Mouse (Mus musculus) cerebellum, adult 18-20 months (tissue): ENCODE results near the gene 4933405L10Rik.

Experiments
- DNase-seq, 2 experiments: peaks; one replicate each; pipeline ENCODE4 v3.0.0; 2021

4933405L10Rik gene

DNA sequence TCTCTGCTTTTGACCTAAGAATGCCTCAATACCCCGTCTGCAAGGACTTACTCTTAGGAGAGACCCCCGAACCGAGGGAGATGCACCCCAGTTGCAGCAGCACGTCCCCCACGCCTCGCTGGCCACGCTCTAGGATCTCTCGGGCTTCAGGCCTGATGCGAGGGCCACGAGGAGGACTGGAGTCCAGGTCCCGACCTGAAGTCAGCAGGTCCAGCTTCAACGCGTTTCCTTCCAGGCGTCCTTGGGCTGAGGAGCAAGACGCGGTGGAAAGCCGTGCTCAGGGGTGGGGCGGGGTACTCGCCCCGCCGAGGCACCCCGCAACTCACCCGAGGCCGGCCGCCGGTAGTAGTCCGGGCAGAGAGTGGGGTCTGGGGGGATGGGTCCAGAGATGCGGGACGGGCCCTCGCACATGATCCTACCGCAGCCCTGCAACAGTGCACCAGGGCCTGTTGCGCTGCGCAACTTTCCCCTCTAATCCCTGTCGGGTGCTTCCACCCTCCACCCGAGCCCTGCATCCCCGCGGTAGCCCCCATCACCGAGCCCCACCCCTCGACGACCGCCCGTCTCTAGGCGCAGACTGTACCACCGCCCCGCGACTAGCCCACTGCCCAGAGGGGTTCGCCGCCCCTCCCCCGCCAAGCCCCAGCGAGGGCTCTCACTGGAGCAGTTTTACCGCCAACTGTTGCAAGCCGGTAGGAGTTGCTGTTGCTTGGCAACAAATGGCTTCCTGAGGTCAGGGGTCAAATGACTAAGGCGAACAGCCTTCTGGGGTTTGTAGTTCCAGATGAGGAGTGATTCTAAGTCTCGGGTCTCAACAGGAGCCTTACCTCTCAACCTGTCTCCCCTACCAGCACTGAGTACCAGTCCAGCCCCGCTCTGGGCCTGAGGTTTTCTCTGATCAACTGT is at the start of gene 4933405L10Rik, which contains the start of gene Enkd1:
TSS of gene 4933405L10Rik (plus strand) at position 158 of the 906 bp plus-strand sequence.
TSS of gene Enkd1 (minus strand) at position 713 of the 906 bp plus-strand sequence.
- peak; percentile 82 to 91 for DNase-seq

DNA sequence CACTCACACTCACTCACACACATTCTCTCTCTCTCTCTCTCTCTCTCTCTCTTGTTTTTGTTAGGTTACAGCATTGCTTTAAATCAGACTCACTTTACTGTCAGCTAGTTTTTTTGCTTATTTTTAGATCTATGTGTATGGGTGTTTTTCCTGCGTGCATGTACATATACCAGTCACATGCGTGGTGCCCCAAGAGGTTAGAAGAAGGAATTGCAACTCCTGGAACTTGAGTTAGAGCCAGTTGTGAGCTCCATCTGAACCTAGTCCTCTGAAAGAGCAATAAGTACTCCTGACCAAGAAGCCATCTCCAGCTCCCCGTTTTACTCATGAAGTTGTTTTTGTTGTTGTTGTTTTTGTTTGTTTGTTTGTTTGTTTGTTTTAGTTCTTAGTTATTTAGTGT is 46.3 kb upstream of the 4933405L10Rik start:
- DNase-seq: peak; percentile 31 to 39

DNA sequence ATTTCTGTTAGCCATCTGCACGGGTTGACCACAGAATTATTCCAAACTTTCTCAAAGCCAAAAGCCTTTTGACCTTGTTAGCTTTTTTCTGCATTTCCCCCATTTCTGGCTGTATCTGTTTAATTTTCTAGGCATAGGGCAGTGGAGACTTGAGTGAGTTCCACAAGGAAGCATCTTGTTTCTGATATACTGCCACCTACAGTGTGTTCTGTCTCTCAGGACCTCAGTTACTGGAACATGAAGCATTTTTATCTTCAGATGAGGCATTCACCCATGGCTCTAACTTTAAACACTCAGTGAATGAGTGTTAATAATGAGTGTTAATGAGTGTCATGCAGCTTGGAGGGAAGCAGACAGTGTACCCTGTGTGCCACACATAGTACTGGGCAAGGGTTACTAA is 29.6 kb upstream of the 4933405L10Rik start:
- DNase-seq: no peak

DNA sequence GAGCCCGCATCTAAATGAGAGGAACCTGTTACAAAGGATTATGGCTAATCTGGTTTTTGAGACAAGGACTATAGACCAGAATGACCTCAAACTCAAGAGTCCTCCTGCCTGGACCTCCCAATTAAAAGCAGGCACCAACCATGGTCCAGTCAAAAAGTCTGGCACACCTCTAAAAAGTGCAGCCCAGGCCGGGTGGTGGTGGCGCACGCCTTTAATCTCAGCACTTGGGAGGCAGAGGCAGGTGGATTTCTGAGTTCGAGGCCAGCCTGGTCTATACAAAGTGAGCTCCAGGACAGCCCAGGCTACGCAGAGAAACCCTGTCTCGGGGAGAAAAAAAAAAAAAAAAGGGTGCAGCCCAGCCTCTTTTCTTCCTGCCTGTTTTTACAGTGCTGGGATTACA is 22.1 kb upstream of the 4933405L10Rik start:
- DNase-seq: no peak

DNA sequence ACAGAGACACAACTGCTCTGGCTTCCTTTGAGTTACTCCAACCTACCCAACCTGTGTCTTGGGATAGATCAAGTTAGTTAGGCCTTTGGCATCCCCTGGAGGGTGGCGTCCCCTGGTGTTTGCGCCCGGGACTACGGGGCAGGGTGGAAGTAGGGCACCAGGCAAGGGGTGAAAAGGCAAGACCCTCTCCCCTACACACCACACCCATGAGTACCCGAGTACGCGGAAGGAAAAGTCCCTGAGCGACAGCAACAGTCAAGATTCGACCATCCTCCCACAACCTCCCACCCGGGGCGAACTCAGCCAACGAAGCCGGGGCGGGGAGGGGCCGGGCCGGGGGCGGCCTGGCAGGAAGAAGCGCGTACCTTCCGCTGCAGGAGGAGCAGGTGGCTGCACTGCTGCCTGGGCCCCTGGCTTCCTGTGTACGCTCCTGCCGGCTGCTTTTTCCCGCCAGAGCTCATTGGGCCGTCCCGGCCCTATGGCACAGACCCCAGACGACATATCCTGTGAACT is 21.6 kb upstream of the 4933405L10Rik start, which contains the start of gene Carmil2:
TSS of gene Carmil2 (plus strand) at position 479 of the 513 bp plus-strand sequence.
- DNase-seq: peak; percentile 42 to 54

DNA sequence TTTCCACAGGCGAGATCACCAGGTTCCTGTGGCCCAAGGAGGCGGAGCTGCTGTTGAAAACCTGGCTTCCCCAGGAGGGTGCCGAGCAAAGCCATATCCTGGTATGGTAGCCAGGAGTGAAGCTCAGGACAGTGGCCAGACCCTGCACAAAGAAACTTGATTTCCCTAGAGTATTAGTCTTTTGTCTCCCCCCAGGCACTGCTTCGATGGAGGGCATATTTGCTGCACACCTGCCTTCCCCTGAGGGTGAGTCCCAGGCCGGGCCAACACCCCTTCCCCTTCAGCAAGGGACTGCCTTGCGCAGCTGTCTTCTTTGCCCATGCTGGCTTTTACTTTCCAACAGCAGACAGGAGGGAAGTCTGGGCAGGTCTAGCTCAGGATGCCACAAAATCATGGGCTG is 20.9 kb upstream of the 4933405L10Rik start:
- no peak for DNase-seq

DNA sequence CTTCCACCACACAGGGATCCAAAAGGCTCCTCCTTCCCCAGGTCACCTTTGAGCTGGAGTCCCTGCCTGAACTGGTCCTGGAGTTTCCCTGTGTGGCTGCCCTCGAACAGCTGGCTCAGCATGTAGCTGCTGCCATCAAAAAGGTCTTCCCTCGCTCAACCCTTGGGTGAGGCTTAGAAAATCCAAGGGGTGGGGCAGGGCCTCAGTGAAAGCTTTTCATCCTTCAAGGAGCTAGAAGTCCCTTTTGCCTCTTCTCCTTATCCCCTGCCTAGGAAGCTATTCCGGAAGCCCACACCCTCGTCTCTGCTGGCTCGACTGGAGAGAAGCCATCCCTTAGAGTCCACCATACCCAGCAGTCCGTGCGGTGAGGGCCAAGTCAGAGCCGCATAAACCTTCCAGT is 19.9 kb upstream of the 4933405L10Rik start:
- DNase-seq: no peak

DNA sequence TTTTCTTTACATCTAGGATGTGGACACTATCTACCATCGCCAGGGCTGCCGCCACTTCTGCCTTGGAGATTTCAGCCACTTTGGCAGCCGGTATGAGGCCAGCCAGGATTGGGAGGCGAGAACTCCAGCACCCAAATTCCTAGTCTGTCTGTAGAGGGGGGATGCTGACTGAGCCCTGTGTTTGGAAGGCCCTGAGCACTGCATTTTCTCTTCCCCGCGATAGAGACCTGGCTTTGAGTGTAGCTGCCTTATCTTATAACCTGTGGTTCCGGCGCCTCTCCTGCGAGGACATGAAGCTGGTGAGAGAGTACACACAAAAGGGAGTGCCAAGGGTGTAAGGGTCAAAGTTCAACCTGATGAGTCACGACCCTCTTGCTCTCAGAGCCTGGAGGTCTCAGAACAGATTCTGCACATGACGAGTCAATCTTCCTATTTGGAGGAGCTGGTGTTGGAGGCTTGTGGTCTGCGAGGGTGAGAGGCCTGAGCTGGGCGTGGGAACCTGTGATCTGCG is 19.2 kb upstream of the 4933405L10Rik start:
- DNase-seq: no peak

DNA sequence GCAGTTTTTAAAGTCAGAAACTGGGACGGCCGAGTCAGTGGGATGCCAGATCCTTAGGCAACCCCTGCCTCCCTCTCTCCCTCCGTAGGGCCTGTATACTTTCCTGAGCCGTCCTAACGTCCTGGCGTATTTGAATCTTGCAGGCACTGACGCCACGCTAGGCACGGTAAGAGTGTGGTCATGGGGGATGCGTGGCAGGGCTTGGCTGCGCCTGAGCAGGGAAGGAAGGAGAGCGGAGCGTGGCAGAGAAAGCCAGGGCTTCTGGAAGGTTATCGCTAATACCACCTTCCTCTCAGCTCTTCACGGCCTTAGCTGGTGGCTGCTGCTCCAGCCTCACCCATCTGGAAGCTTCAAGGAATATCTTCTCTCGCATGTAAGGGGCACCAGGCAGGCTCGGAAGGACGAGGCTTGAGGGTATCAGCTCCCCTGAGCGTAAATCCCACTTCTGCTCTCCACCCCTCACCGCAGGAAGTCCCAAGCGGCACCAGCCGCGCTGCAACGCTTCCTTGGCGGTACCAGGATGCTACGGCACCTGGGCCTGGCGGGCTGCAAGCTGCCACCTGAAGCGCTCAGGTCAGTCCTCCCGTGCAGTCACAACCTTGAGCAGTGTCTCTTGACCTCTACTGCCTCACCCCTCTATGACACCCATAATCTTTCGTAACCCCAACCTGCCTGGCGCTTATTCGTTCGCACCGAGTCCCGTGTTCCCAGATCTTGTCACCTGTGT is 18.0 kb upstream of the 4933405L10Rik start:
- no peak for DNase-seq

DNA sequence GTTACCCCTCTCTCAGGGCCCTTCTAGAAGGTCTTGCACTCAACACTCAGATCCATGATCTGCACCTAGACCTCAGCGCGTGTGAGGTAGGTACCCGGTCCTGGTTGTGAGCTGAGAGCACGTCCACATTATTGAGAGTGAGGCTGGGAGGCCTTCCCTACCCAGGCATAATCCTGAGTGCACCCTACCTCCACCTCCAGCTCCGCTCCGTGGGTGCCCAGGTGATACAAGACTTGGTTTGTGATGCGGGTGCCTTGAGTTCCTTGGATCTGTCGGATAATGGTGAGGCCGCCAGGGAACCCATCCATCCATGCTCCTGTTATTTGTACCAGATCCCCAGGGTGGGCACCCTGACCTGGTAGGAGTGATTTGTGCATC is 17.5 kb upstream of the 4933405L10Rik start:
- DNase-seq: no peak

DNA sequence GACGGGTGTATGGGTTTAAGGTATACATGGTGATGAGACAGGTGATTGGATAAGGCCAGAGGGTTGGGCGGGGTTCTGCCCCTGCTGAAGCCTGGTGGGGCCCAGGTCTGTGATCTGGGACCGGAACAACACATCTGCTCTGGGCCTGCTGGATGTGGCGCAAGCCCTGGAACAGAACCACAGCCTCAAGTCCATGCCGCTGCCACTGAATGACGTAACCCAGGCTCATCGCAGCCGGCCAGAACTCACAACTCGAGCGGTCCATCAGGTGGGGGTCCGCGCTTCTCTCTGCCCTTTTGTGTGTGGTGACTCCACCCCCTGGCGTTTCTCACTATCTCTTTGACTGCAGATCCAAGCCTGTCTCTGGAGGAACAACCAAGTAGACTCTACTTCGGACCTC is 16.5 kb upstream of the 4933405L10Rik start:
- DNase-seq: no peak

DNA sequence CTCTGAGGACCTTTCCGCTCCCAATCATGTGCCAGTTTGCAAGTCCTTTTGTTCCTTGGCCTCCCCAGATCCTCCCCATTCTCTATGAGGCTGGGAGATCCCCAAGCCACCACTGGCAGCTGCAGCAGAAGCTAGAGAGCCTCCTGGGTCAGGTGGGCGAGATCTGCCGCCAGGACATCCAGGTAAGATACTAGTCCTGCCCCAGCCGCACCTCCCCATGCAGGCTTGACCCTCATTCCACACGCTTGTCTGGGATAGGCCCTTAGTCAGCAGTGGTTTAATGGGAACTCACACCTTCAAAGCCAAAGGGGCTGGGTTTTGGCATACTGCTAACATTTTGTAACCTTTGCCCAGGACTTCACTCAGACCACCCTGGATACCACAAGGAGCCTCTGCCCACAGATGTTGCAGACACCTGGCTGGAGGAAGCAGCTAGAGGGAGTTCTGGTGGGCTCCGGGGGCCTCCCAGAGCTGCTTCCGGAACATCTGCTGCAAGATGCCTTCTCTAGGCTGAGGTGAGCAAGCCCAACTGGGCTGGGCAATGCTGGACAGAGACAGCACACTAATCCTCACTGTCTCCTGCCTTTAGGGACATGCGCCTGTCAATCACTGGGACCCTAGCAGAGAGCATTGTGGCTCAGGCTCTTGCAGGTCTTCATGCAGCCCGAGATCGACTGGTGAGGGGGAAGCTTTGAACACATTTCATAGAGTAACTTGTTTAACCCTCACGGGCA is 14.8 kb upstream of the 4933405L10Rik start:
- DNase-seq: peak in 1 of 2 experiments; percentile 17

DNA sequence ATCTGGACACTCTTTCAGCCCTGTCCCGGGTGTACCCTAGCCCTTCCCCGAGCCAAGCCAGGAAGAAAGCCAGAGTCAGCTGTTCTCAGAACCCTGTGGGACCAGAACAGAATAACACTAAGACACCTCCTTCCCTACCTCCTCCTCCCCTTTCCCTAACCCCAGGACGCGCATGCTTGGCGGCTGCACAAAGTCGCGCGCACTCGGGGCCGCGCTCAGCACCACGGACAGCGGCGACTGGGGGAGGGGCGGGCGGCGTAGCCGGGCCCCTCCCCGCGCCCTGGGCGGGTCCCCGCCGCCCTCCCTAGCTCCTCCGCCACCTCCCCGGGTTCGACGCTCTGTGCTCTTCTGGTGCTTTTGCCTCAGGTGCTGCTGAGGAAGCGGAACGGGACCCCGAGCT is 13.8 kb upstream of the 4933405L10Rik start:
- peak; percentile 87 to 92 for DNase-seq

DNA sequence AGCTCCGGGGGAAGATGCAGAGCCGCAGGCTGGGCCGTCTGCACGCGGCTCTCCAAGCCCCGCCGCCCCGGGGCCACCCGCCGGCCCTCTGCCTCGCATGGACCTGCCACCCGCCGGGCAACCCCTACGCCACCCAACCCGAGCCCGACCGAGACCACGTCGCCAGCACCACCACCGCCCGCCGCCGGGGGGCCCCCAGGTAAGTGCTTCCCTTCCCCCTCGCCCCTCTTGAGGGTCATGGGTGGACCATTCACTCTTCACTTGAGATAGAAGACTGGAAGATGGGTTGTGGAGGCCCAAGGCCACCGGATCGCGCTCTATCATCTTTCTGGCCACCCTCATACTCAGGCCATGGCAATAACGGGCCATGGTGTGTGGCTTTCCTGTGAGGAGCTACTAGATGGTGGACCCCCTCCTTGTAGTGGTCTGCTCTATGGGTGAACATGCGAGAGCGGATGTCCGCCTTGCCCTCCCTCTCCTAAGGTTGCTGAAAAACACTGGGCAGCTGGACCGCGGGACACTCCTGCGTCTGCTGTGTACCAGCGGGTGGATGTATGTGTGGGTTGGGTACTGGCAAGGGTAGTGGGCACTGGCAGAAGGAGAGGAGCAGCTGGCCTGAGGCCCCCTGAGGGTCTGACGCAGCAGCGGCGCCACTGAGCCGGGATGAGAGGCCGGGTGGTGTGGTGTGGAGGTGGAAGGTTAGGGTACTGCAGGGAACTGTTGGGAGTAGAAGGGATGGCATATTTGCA is 13.2 kb upstream of the 4933405L10Rik start:
- DNase-seq: peak; percentile 68 to 76

DNA sequence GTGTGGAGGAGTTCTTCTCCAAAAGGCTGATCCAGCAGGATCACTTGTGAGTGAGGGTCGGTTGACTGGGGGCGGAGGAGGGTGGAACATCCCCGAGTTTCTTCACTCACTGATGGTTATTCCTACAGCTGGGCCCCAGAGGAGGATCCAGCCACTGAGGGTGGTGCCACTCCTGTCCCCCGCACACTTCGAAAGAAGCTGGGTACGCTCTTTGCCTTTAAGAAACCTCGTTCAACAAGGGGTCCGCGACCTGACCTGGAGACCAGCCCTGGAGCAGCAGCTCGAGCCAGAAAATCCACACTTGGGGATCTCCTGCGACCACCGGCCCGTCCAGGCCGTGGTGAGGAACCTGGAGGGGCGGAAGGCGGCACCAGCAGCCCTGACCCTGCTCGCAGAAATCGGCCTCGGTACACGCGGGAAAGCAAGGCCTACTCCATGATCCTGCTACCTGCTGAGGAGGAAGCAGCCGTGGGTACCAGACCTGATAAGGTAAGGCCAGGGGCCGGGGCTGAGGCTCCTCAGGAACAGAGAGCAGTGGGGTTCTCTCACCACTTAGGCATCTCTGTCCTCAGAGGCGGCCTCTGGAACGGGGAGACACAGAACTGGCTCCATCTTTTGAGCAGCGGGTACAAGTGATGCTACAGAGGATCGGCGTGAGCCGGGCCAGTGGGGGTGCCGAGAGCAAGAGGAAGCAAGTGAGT is 12.2 kb upstream of the 4933405L10Rik start:
- peak in 1 of 2 experiments; percentile 50 for DNase-seq

DNA sequence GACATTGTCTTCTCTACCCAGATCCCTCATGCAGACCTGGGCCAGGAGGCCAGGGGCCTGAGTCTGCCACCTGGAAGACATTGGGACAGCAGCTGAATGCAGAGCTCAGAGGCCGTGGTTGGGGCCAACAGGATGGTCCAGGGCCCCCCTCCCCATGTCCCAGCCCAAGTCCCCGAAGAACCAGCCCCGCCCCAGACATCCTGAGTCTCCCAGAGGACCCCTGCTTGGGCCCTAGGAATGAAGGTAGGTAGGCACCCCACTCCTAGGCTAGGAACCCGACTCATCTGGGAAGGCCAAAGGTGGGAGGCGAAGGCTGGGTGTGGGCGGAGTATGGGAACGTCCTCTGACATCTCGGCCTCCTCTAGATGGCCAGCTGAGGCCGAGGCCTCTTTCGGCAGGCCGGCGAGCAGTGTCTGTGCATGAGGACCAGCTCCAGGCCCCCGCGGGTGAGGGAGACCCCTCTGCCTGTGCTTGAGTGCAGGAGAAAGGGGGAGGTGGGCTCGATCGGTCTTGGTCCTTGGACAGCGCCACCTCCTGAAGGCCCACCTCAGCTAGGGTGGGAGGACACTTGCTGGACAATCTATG is 10.2 kb upstream of the 4933405L10Rik start:
- no peak for DNase-seq

DNA sequence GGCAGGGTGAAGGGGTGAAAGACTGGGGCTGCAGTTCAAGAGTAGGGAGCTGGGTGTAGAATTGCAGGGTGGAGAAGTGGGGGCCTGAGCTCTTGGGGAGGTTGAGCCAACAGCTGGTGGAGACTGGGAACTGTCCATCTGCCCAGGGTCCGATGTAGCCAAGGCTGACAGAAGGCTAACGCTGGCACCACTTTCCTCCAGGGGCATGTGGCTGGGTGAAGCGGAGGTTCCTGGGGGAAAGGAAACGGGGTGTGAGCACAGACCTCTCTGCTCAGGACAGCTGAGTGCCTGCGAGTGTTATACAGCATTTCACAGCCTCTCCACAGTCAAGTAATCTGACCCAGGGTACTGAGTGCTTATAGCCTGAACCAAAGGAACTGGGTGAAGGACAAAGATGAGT is 8.7 kb upstream of the 4933405L10Rik start:
- DNase-seq: peak in 1 of 2 experiments; percentile 22

DNA sequence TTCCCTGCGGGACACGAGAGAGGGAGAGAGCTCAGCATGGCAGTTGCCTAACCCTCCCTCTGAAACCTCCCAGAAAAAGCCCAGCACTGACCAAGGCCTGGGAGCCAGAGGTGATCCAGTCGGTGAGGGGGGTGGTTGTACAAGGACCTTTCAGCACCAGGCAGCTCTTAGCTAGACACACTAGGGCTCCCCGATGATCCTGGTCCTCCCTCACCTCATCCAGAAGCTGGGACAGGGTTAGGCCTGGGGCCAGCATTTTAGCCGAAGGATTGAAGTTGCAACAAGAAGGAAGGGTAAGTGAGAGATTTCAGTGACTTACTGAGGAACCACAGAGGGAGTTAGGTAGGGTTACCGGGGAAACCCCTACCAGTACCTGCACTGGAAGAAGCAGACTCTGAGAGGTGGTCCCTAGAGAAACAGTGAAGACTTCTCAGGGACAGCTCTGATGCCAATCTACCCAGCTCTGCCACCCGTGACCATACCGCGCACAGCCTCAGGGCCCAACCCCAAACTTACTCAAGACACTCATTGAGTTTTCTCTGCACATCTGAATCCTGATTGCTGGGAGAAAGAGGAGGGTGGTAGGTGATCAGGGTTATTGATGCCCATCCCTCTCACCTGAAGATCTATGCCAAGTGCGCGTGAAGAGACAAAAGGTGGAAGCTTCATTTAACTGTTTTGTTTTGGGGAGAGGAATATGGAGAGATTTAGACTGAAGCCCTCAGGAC is 7.8 kb upstream of the 4933405L10Rik start:
- no peak for DNase-seq

DNA sequence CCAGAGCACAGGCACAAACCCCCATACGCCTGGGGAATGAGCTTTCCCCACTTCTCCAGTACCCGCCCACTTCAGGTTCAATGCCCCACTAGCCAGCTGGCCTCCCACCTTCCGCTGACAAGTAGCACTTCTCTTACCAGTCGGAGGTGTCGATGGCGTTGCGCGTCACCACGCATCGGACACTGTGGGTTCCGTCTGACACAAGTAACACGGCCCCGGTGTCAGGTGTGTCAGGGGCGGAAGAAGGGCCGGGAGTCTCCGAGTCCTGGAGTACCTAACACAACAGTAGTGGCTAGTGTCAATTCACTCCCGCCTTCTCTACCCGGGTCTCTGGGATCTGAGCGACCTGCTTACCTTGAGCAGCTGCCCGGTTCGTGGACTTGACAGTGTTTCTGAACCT is 6.9 kb upstream of the 4933405L10Rik start:
- DNase-seq: peak in 1 of 2 experiments; percentile 66
